Mouse (Mus musculus) kidney, adult 2 months (tissue): ENCODE data around the gene Csrnp1.

Experiments used
- CTCF ChIP-seq: fragments of 200-500 bp; conservative IDR thresholded peaks from 2 replicates; pipeline ENCODE4 v1.5.1; 2011; ENCODE audit warnings: low read depth, mild to moderate bottlenecking, control low read depth, low read length, moderate library complexity, mixed read lengths; ENCODE audit not compliant: insufficient read depth, insufficient read length
- POLR2A ChIP-seq: fragments of 200-500 bp; IDR thresholded peaks from one replicate; pipeline ENCODE4 v1.6.1; 2011; ENCODE audit warnings: low read depth, low read length, control low read depth

GRCm38 (mm10) chr9:120030421-120030820, 46.0 kb upstream of the Csrnp1 start:
- no peak for TF ChIP-seq CTCF
- TF ChIP-seq POLR2A = no peak
